Mouse (Mus musculus) CH12.LX (cell line): ENCODE results near the gene Tceanc.
A peak's percentile ranks its signal among the peaks of the same experiment; 100 is the strongest.

Experiments
- CHD1 ChIP-seq: IDR thresholded peaks from 2 replicates; pipeline ENCODE4 v1.6.1; 2012; ENCODE audit warnings: low read depth, low read length, improper control_type of control experiment, inconsistent platforms
- CTCF ChIP-seq, 2 experiments: IDR thresholded peaks in 1 of 2; conservative IDR thresholded peaks in 1 of 2; 2 replicates each; pipeline ENCODE4 v1.5.1; 2011 to 2012; ENCODE audit warnings: low read depth in 2 of 2, low read length in 2 of 2, improper control_type of control experiment in 1 of 2, inconsistent platforms in 1 of 2, mild to moderate bottlenecking in 1 of 2, moderate library complexity in 1 of 2
- HCFC1 ChIP-seq: IDR thresholded peaks from 2 replicates; pipeline ENCODE4 v1.6.1; 2012; ENCODE audit warnings: low read depth, mild to moderate bottlenecking, inconsistent platforms, low read length, improper control_type of control experiment
- POLR2A ChIP-seq: IDR thresholded peaks from 2 replicates; pipeline ENCODE4 v1.6.1; 2011; ENCODE audit warnings: low read depth, mild to moderate bottlenecking, improper control_type of control experiment, low read length

DNA sequence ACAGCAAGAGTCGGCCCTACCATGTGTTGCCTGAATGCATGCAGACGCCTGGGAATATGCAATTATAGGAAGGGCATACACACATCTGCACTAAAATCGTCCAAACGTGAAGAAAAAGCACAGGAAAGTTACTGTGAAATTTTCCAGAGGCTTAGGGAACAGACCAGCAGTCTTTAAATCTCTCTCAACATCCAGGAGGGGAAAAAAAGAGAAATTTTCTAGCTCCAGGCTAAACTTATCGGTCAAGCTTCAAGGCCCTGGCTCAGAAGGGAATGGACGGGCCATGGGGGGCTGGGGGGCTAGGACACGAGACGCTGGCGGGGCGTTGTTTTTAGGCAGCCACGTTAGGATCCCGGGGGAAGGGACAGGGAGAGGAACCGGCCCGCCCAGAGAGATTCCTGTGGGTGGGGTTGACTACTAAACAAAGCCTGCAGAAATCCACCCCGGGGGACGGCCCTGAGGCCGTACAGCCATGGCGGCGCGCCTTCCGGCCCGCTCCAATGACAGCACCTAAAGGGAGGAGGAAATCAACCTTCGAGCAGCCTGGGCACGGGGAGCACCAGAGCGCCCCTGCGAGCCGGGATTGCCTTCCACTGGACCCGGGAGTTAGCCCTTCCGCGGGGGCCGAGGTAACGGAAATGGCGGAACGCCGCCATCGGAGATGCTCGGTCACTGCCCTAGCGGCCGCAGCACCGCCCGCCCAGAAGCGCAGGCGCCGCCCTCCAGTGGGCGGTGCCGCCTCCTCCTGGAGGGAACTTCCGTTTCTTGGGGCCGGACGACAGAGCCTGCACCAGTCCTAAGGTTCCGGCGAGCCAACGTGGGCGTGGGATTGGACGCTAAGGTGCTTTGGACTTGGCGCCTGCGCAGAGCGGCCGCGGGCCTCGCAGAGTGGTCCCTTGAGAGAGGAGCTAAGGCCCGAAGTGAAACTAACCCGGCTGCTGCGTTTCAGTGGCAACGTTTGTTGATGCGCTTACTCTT is 8.3 kb downstream of the Tceanc start:
- TF ChIP-seq HCFC1 (peak; percentile 69), POLR2A (peak; percentile 80), CHD1 (0 out of 2 replicates have a peak, but pooled peaks have one; percentile 29), CTCF (conservative IDR thresholded peaks at IDR 0.05 in 1 of 2, IDR thresholded peaks at IDR 0.05 in 1 of 2; ENCODE audit: low read depth in 2 of 2, low read length in 2 of 2) (no peak)
